Mouse (Mus musculus) cerebellum, adult 2 months (tissue): ENCODE results near the gene Arid1b. TPM values are rescaled to one million over a fixed set of nuclear protein-coding genes. Genes with fewer than 3 reads are reported as not detected.

Experiments used
- DNase-seq, 2 experiments: peaks; one replicate each; pipeline ENCODE4 v3.0.0; 2021
- H3K27ac ChIP-seq: fragments of 200-500 bp; 2 replicates; pipeline ENCODE4 v1.5.1; 2012; ENCODE audit warnings: low read length, control low read depth, inconsistent platforms; ENCODE audit not compliant: insufficient read depth
- H3K27me3 ChIP-seq: fragments of 200-500 bp; 2 replicates; pipeline ENCODE4 v1.6.1; 2012; ENCODE audit warnings: inconsistent platforms, mild to moderate bottlenecking, low read length, moderate library complexity; ENCODE audit not compliant: control insufficient read depth, insufficient read depth
- H3K4me1 ChIP-seq: fragments of 200-500 bp; 2 replicates; pipeline ENCODE4 v1.6.1; 2011; ENCODE audit warnings: low read length; ENCODE audit not compliant: control insufficient read depth, insufficient read depth
- H3K4me3 ChIP-seq: fragments of 200-500 bp; replicated peaks from 2 replicates; pipeline ENCODE3; 2011; ENCODE audit warnings: mild to moderate bottlenecking, low read depth, low read length, control low read depth; ENCODE audit not compliant: insufficient read depth
- CTCF ChIP-seq: fragments of 200-500 bp; IDR thresholded peaks from 2 replicates; pipeline ENCODE4 v1.5.1; 2011; ENCODE audit warnings: low read depth, mild to moderate bottlenecking, control low read depth, low read length, moderate library complexity, borderline replicate concordance; ENCODE audit not compliant: insufficient read depth
- POLR2A ChIP-seq: fragments of 200-500 bp; IDR thresholded peaks from 2 replicates; pipeline ENCODE4 v1.6.1; 2011; ENCODE audit warnings: low read length, control low read depth, borderline replicate concordance; ENCODE audit not compliant: insufficient read depth
- WGBS: fragments of 180-500 bp; shearing (Covaris S2); methylation state at CpG from one replicate; pipeline ENCODE4 v1.1.7; 2018; 5-methylcytosine and 5-hydroxymethylcytosine counted together
- polyA plus RNA-seq: library from polyadenylated mRNA; depleted of rRNA; stranded (reverse); fragments of >200 nt; gene quantifications from 2 replicates; pipeline ENCODE4 v1.2.3, GENCODE M21; 2012

Gene Arid1b
- polyA plus RNA-seq, 1 experiment: 25.6 TPM

GRCm38 (mm10) chr17:5164794-5165193 is 170.7 kb downstream of the Arid1b start:
- Histone ChIP-seq H3K4me1 (peaks cover 35% of the 10 kb centered on the region), H3K4me3 (no peak overlapping the region), H3K27me3 (no peaks in the 10 kb centered on the region), H3K27ac (no peak overlapping the region)
- TF ChIP-seq POLR2A (no peak), CTCF (no peak)
- WGBS: 56% methylated on average over 4 of the region's 4 CpGs
- DNase-seq: no peak

GRCm38 (mm10) chr17:5165201-5165825 is 171.2 kb downstream of the Arid1b start:
- Histone ChIP-seq H3K4me1 (peaks cover 38% of the 10 kb centered on the region), H3K27ac (no peak overlapping the region)

GRCm38 (mm10) chr17:5166175-5166574 is 172.0 kb downstream of the Arid1b start:
- 46% methylated on average over 4 of the region's 4 CpGs for WGBS
- Histone ChIP-seq H3K27ac (no peak overlapping the region), H3K4me3 (no peak overlapping the region), H3K4me1 (peaks cover 39% of the 10 kb centered on the region), H3K27me3 (no peaks in the 10 kb centered on the region)
- TF ChIP-seq CTCF (no peak), POLR2A (no peak)
- DNase-seq: no peak

More at GRCm38 (mm10) chr17:5165201-5165825, 171.2 kb downstream of the Arid1b start:
- Histone ChIP-seq H3K27me3 (no peaks in the 10 kb centered on the region), H3K4me3 (no peak overlapping the region)
- DNase-seq: no peak
- WGBS: 45% methylated on average over 15 of the region's 15 CpGs
- TF ChIP-seq POLR2A (no peak), CTCF (no peak)

- H3K27me3 ChIP-seq: no peaks in the 10 kb centered on the region
- WGBS: 86% methylated on average over 7 of the region's 7 CpGs
- TF ChIP-seq POLR2A: no peak
- no peak for TF ChIP-seq CTCF
- no peak overlapping the region for H3K4me3 ChIP-seq
- H3K4me1 ChIP-seq: peaks cover 51% of the 10 kb centered on the region
- H3K27ac ChIP-seq: no peak overlapping the region
- DNase-seq: no peak
Measured at GRCm38 (mm10) chr17:5168046-5168445, 173.9 kb downstream of the Arid1b start.

- 86% methylated on average over 7 of the region's 7 CpGs for WGBS
- peaks cover 54% of the 10 kb centered on the region for H3K4me1 ChIP-seq
- TF ChIP-seq POLR2A (no peak), CTCF (no peak)
- no peak overlapping the region for H3K4me3 ChIP-seq
- no peak for DNase-seq
- H3K27ac ChIP-seq: no peak overlapping the region
- no peaks in the 10 kb centered on the region for H3K27me3 ChIP-seq
Measured at GRCm38 (mm10) chr17:5168640-5169039, 174.5 kb downstream of the Arid1b start.

- no peak overlapping the region for H3K4me3 ChIP-seq
- WGBS: 84% methylated on average over 12 of the region's 12 CpGs
- TF ChIP-seq CTCF: no peak
- no peak for TF ChIP-seq POLR2A
- no peak for DNase-seq
- no peak overlapping the region for H3K27ac ChIP-seq
- H3K4me1 ChIP-seq: peaks cover 56% of the 10 kb centered on the region
- H3K27me3 ChIP-seq: no peaks in the 10 kb centered on the region
Measured at GRCm38 (mm10) chr17:5170321-5170720, 176.2 kb downstream of the Arid1b start.

GRCm38 (mm10) chr17:5171467-5171866 is 177.3 kb downstream of the Arid1b start:
- DNase-seq: no peak
- H3K4me3 ChIP-seq: no peak overlapping the region
- WGBS: 88% methylated on average over 5 of the region's 5 CpGs
- H3K27me3 ChIP-seq: no peaks in the 10 kb centered on the region
- no peak for TF ChIP-seq CTCF
- TF ChIP-seq POLR2A: no peak
- H3K4me1 ChIP-seq: peaks cover 56% of the 10 kb centered on the region
- no peak overlapping the region for H3K27ac ChIP-seq

- H3K4me1 ChIP-seq: peaks cover 60% of the 10 kb centered on the region
- no peak overlapping the region for H3K27ac ChIP-seq
- no peak overlapping the region for H3K4me3 ChIP-seq
- 80% methylated on average over 6 of the region's 6 CpGs for WGBS
- no peak for DNase-seq
- TF ChIP-seq CTCF (no peak), POLR2A (no peak)
- H3K27me3 ChIP-seq: no peaks in the 10 kb centered on the region
Measured at GRCm38 (mm10) chr17:5174426-5175020, 180.4 kb downstream of the Arid1b start.
